Mouse (Mus musculus): ENCODE measurements at regions not wholly inside any gene's neighbourhood (a gene's known extent, or its start where the extent isn't known, plus 50 kb on each side); places are given as distances from the start of the nearest gene placed in this dataset.
"Not testable (repeated sequence)": the region's sequence is repeated elsewhere in the genome, so short reads cannot be mapped to it uniquely, and the experiment has no call there.

GRCm38 (mm10) chr1:95397188-95397587 lies 83.8 kb downstream of the Fam174a start:
- DNase-seq (ENCODE audit: low spot score in 2 of 2): peak in 1 of 2 experiments; percentile 4

DNA sequence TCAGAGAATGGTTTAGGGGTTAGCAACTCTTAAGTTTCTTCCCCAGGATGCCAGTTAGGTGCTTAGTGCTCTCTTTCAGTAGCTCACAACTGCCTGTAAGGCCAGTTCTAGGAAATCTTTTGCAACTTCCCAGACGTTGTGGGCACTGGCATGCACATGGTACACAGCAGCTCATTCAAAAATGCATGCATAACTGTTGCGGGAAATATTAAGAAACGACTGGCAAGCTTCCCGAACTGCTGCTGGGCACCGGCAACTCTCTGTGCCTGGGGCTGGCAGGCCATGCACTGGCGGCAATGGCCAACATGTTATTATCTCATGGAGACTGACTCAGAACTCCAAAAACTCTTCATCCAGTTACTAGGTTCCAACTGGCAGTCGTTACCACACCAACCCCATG lies 86.3 kb downstream of the Fam174a start:
- no peak for DNase-seq (ENCODE audit: low spot score in 2 of 2)

GRCm38 (mm10) chr1:95422253-95422652 lies 108.8 kb downstream of the Fam174a start:
- DNase-seq (ENCODE audit: low spot score in 2 of 2): no peak

- DNase-seq (ENCODE audit: low spot score in 2 of 2): no peak
These were observed 112.0 kb downstream of the Fam174a start for GRCm38 (mm10) chr1:95425420-95425819.

- no peak for DNase-seq (ENCODE audit: low spot score in 2 of 2)
These were observed 123.7 kb downstream of the Fam174a start for GRCm38 (mm10) chr1:95437155-95437554.

GRCm38 (mm10) chr1:95445541-95445940 lies 132.1 kb downstream of the Fam174a start:
- DNase-seq (ENCODE audit: low spot score in 2 of 2): peak in 1 of 2 experiments; percentile 33

GRCm38 (mm10) chr1:95448962-95449558 lies 135.6 kb downstream of the Fam174a start:
- no peak for DNase-seq (ENCODE audit: low spot score in 2 of 2)

DNA sequence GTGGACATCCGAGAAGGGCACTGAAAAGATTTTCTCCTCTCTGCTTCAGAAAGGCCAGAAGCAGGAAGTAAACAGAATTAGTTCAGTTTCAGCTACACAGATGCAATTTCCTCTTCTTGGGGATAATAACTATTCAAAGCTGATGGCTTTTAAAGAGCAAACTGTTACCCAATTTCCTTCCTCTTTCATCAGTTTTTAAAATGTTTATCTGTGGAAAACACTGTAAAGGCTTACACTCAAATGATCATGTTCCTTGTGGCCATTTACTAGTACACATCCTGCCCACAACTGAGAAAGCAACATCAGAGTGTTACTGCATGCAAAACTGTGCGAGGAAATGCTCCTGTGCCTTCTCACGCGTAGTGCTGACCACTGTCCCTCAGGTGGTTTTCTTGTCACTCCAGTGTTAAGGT lies 137.5 kb downstream of the Fam174a start:
- DNase-seq (ENCODE audit: low spot score in 2 of 2): peak; percentile 10 to 68

DNA sequence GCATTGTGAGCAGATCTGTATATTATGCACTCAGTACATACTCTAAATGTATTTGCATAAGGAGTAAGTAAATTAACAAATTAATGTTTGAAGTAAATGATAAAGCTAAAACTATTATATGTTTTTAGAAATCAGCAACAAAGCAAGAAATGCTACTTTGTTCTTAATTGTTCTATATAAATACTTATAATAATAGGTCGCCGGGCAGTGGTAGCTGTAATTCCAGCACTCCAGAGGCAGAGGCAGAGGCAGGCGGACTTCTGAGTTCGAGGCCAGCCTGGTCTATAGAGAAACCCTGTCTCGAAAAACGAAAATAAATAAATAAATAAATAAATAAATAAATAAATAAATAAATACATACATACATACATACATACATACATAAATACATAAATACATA lies 138.3 kb downstream of the Fam174a start:
- peak; percentile 18 to 32 for DNase-seq (ENCODE audit: low spot score in 2 of 2)

GRCm38 (mm10) chr1:95454246-95454645 lies 140.8 kb downstream of the Fam174a start:
- DNase-seq (ENCODE audit: low spot score in 2 of 2): peak; percentile 21 to 52

GRCm38 (mm10) chr1:95459355-95459754 lies 145.9 kb downstream of the Fam174a start:
- no peak for DNase-seq (ENCODE audit: low spot score in 2 of 2)

GRCm38 (mm10) chr1:95468095-95468494 lies 154.7 kb downstream of the Fam174a start:
- no peak for DNase-seq (ENCODE audit: low spot score in 2 of 2)

DNA sequence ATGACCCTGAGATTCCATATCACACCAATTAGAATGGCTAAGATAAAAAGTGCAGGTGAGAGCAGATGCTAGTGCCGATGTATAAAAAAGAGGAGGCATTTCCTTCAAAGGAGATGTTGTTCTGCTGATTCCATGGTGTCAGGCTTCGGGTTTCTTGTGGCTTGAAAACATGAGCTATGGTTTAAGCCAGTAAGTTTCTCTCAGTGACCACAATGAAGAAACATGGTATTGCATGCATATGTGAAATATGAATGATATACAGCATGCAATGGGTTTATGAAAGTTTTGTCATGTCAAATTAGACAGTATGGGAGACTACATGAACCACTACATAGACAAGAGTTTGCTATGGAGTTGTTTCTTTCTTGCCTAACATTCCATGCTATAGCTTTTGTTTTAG lies 155.3 kb downstream of the Fam174a start:
- DNase-seq (ENCODE audit: low spot score in 2 of 2): no peak

GRCm38 (mm10) chr1:95470491-95470890 lies 157.1 kb downstream of the Fam174a start:
- no peak for DNase-seq (ENCODE audit: low spot score in 2 of 2)

DNA sequence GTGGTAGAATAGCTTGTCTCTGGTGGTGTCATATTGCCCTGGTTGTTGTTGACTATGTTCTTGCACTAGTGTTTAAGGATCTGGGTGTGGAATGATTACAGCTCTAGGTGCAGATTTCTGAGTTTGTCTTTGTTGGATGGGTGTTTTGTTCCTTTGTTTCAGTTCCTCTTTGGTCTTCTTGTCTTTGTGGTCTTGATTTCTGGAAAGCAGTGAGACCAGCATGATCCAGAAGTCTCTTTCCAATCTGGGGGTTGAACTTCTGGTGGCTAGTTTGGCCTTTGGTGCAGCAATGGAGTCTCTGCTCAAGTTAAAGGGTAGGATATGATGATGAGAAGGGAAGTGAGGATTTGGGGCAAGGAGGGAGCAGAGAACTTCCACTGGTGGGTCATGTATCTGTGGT lies 174.4 kb downstream of the St8sia4 start:
- no peak for DNase-seq (ENCODE audit: low spot score in 2 of 2)

DNA sequence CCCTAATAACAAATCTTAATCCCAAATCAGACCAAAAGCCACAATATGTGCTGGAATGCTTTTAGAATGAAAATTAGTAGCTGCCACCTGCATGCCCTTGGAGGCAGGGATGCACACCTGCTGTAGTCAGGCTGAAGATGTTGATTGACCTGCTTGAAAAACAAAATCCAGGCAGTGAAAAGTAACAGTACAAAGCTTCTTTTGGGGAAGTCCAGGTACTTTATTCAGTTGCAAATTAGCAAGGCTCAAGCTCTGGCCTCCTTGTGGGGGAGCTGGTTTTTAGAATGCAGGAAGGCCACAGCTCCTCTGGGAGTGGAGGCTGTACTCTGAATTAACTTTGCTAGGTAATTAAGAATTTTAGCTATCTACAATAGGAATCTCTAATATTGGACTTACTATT lies 166.7 kb downstream of the St8sia4 start:
- not testable (repeated sequence) for DNase-seq (ENCODE audit: low spot score in 2 of 2)

DNA sequence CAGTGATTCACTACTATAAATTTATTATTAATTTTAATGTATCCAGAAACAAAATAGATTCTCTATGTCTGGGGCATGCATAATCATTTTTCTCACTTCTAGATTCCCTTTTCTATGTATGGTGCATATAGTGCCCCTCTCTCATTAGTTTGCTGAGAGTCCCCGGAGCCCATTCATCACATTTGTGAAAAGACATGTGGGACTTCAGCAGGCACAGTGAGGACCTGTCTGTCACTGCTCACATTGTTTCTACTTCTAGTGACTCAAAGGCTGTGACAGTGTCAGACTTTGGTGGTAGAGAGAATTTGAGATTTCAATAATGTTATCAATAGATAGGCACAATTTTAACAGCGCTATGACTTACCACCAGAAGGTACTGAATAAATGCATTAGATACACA lies 158.7 kb downstream of the St8sia4 start:
- DNase-seq (ENCODE audit: low spot score in 2 of 2): no peak

DNA sequence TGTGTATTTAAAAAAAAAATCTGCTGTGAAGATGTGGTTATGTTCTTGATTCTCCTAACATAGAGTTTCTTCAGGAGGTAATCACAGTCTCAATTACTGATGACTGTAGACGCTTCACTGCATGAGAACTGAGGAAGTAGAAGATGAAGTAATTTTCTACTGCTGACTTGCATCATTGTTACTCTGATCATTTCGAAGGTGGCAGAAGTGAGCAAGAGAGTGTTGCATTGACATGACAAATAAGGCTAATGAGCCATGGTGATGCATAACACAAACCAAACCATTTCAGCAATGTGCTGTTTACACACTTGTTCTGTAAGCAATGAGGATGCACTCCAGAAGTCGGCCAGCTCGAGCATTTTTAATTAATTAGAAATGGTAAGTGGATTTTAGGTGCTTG lies 138.6 kb downstream of the St8sia4 start:
- no peak for DNase-seq (ENCODE audit: low spot score in 2 of 2)

- DNase-seq (ENCODE audit: low spot score in 2 of 2): no peak
These were observed 136.4 kb downstream of the St8sia4 start for GRCm38 (mm10) chr1:95531017-95531416.
